Mouse (Mus musculus): ENCODE measurements around the gene Parp14. TPM values are rescaled to one million over a fixed set of nuclear protein-coding genes. Genes with fewer than 3 reads are reported as not detected.

Gene Parp14
- polyA plus RNA-seq, 1 experiment from 2014 or later = 2.3 TPM

DNA sequence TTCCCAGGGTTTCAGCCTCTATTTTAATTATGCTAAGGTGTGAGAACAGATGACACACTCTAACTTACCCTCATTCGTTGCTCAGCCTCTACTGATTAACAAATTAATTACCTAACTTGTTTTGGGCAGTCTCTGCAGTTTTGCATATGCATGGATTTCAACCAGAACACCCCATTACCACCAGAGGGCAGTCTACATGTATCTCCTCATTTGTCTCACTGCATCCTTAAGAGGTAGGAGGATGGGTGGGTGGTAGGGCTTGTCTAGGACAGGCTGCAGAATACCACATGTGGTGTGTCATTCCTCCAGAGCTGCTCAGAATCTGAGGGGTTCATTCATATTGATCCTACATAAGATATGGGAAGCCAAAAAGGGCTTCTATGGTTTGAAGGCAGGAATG is 31.7 kb downstream of the Parp14 start:
- no peak overlapping the region for H3K9ac ChIP-seq (replicated peaks)
- H3K36me3 ChIP-seq (replicated peaks; ENCODE audit: insufficient read depth, low read length) = peaks cover 54% of the 10 kb centered on the region
- H3K4me2 ChIP-seq (ENCODE audit: low read depth, low read length) = no peak overlapping the region
- no peak overlapping the region for H3K4me3 ChIP-seq (ENCODE audit: low read depth, low read length)
- no peak for DNase-seq
- peak; percentile 77 for TF ChIP-seq CTCF (IDR thresholded peaks at IDR 0.05; ENCODE audit: low read depth)
- no peak for TF ChIP-seq EP300 (IDR thresholded peaks at IDR 0.05; ENCODE audit: low read depth)
- H3K9me3 ChIP-seq (ENCODE audit: low read length) = no peaks in the 10 kb centered on the region
- H3K27me3 ChIP-seq (ENCODE audit: insufficient read depth, low read length) = no peaks in the 10 kb centered on the region
- 21% methylated on average over 1 of the region's 1 CpGs for WGBS (ENCODE audit: insufficient replicate concordance)
- H3K4me1 ChIP-seq (ENCODE audit: insufficient read depth) = no peaks in the 10 kb centered on the region
- H3K27ac ChIP-seq (ENCODE audit: low read depth) = no peak overlapping the region
- ATAC-seq = no peak

- peaks cover 40% of the 10 kb centered on the region for H3K36me3 ChIP-seq (replicated peaks; ENCODE audit: insufficient read depth, low read length)
- H3K27me3 ChIP-seq (ENCODE audit: insufficient read depth, low read length) = no peaks in the 10 kb centered on the region
- H3K9ac ChIP-seq (replicated peaks) = no peak overlapping the region
- 90% methylated on average over 8 of the region's 8 CpGs for WGBS (ENCODE audit: insufficient replicate concordance)
- no peak overlapping the region for H3K27ac ChIP-seq (ENCODE audit: low read depth)
- no peak for TF ChIP-seq EP300 (IDR thresholded peaks at IDR 0.05; ENCODE audit: low read depth)
- TF ChIP-seq CTCF (IDR thresholded peaks at IDR 0.05; ENCODE audit: low read depth) = no peak
- DNase-seq (no peak), ATAC-seq (no peak)
- no peak overlapping the region for H3K4me2 ChIP-seq (ENCODE audit: low read depth, low read length)
- no peaks in the 10 kb centered on the region for H3K9me3 ChIP-seq (ENCODE audit: low read length)
- no peak overlapping the region for H3K4me3 ChIP-seq (ENCODE audit: low read depth, low read length)
- no peaks in the 10 kb centered on the region for H3K4me1 ChIP-seq (ENCODE audit: insufficient read depth)
Observed at GRCm38 (mm10) chr16:35834653-35835052, 36.7 kb downstream of the Parp14 start.

GRCm38 (mm10) chr16:35832926-35833325 is 38.4 kb downstream of the Parp14 start:
- no peak overlapping the region for H3K4me2 ChIP-seq (ENCODE audit: low read depth, low read length)
- peaks cover 37% of the 10 kb centered on the region for H3K36me3 ChIP-seq (replicated peaks; ENCODE audit: insufficient read depth, low read length)
- H3K27me3 ChIP-seq (ENCODE audit: insufficient read depth, low read length) = no peaks in the 10 kb centered on the region
- TF ChIP-seq EP300 (IDR thresholded peaks at IDR 0.05; ENCODE audit: low read depth) (no peak), CTCF (IDR thresholded peaks at IDR 0.05; ENCODE audit: low read depth) (no peak)
- no peak for DNase-seq
- no peak for ATAC-seq
- 72% methylated on average over 3 of the region's 3 CpGs for WGBS (ENCODE audit: insufficient replicate concordance)
- no peak overlapping the region for H3K9ac ChIP-seq (replicated peaks)
- H3K4me1 ChIP-seq (ENCODE audit: insufficient read depth) = no peaks in the 10 kb centered on the region
- H3K9me3 ChIP-seq (ENCODE audit: low read length) = no peaks in the 10 kb centered on the region
- no peak overlapping the region for H3K4me3 ChIP-seq (ENCODE audit: low read depth, low read length)
- no peak overlapping the region for H3K27ac ChIP-seq (ENCODE audit: low read depth)

- no peak overlapping the region for H3K4me2 ChIP-seq (ENCODE audit: low read depth, low read length)
- no peak overlapping the region for H3K4me3 ChIP-seq (ENCODE audit: low read depth, low read length)
- no peaks in the 10 kb centered on the region for H3K27me3 ChIP-seq (ENCODE audit: insufficient read depth, low read length)
- H3K9me3 ChIP-seq (ENCODE audit: low read length) = no peaks in the 10 kb centered on the region
- WGBS (ENCODE audit: insufficient replicate concordance) = 58% methylated on average over 7 of the region's 7 CpGs
- H3K36me3 ChIP-seq (replicated peaks; ENCODE audit: insufficient read depth, low read length) = peaks cover 39% of the 10 kb centered on the region
- H3K4me1 ChIP-seq (ENCODE audit: insufficient read depth) = no peaks in the 10 kb centered on the region
- H3K9ac ChIP-seq (replicated peaks) = no peak overlapping the region
- DNase-seq (no peak), ATAC-seq (no peak)
- no peak overlapping the region for H3K27ac ChIP-seq (ENCODE audit: low read depth)
- TF ChIP-seq EP300 (IDR thresholded peaks at IDR 0.05; ENCODE audit: low read depth) (no peak), CTCF (IDR thresholded peaks at IDR 0.05; ENCODE audit: low read depth) (no peak)
Observed at GRCm38 (mm10) chr16:35829999-35830398, 41.3 kb downstream of the Parp14 start.

GRCm38 (mm10) chr16:35817255-35818089 is 53.9 kb downstream of the Parp14 start:
- H3K4me1 ChIP-seq (ENCODE audit: insufficient read depth) = no peaks in the 10 kb centered on the region
- 31% methylated on average over 13 of the region's 13 CpGs for WGBS (ENCODE audit: insufficient replicate concordance)
- peaks cover 62% of the 10 kb centered on the region for H3K36me3 ChIP-seq (replicated peaks; ENCODE audit: insufficient read depth, low read length)
- no peak overlapping the region for H3K27ac ChIP-seq (ENCODE audit: low read depth)
- no peaks in the 10 kb centered on the region for H3K27me3 ChIP-seq (ENCODE audit: insufficient read depth, low read length)
- DNase-seq (peak; percentile 88), ATAC-seq (peak; percentile 74)
- H3K4me2 ChIP-seq (ENCODE audit: low read depth, low read length) = no peak overlapping the region
- no peaks in the 10 kb centered on the region for H3K9me3 ChIP-seq (ENCODE audit: low read length)
- H3K4me3 ChIP-seq (ENCODE audit: low read depth, low read length) = no peak overlapping the region
- no peak overlapping the region for H3K9ac ChIP-seq (replicated peaks)
- TF ChIP-seq CTCF (IDR thresholded peaks at IDR 0.05; ENCODE audit: low read depth) (peak; percentile 100), EP300 (IDR thresholded peaks at IDR 0.05; ENCODE audit: low read depth) (no peak)

- ATAC-seq (no peak), DNase-seq (no peak)
- Histone ChIP-seq H3K4me1 (ENCODE audit: insufficient read depth) (no peaks in the 10 kb centered on the region), H3K9ac (replicated peaks) (no peak overlapping the region), H3K27me3 (ENCODE audit: insufficient read depth, low read length) (no peaks in the 10 kb centered on the region), H3K9me3 (ENCODE audit: low read length) (peaks cover 4% of the 10 kb centered on the region; the same call in 1 of the 2 replicates), H3K36me3 (replicated peaks; ENCODE audit: insufficient read depth, low read length) (peaks cover 37% of the 10 kb centered on the region), H3K4me3 (ENCODE audit: low read depth, low read length) (no peak overlapping the region), H3K27ac (ENCODE audit: low read depth) (no peak overlapping the region), H3K4me2 (ENCODE audit: low read depth, low read length) (no peak overlapping the region)
- 72% methylated on average over 3 of the region's 3 CpGs for WGBS (ENCODE audit: insufficient replicate concordance)
- TF ChIP-seq EP300 (IDR thresholded peaks at IDR 0.05; ENCODE audit: low read depth) (no peak), CTCF (IDR thresholded peaks at IDR 0.05; ENCODE audit: low read depth) (no peak)
Observed at GRCm38 (mm10) chr16:35813119-35813518, 58.2 kb downstream of the Parp14 start.

Measured in liver, postnatal 0 days (tissue).